Mouse (Mus musculus) right cerebral cortex, postnatal 36 days (tissue): ENCODE data around the gene Kcnma1.

Experiments
- DNase-seq, 2 experiments: peaks; one replicate each; pipeline ENCODE4 v3.0.0; 2022; ENCODE audit warnings: low spot score in 2 of 2, mixed read lengths in 1 of 2

Gene Kcnma1

GRCm38 (mm10) chr14:23689681-23690080 lies 324.6 kb downstream of the Kcnma1 start:
- DNase-seq, result no peak

GRCm38 (mm10) chr14:23688513-23688912 lies 325.8 kb downstream of the Kcnma1 start:
- DNase-seq, result no peak

DNA sequence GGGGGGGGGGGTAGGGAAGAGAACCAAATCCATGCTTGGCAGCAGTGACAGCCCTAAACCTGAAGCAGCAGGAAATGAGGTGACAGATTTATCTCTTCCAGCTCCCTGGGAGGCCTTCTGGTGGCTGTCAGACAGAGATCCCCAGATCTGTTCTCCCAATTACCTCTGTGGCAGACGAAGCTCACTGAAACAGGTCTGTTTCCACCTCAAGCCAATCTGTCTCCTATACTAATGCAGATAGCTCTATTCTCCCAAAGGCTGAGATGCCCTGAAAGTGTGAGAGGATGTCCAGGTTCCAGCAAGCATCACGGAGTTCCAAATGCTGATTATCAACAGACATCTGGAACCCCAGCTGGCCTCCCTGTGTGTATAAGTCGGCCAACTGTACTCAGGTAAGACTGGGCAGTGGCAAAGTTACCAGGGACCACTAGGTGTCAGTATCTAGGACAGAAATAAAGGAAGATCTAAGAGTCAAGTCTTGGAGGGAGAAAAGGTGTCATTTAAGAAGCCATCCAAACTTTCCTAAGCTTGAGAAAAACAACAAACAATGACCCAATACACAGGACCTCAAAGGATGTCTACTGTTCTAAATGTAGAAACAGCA lies 329.7 kb downstream of the Kcnma1 start:
- no peak for DNase-seq

GRCm38 (mm10) chr14:23682758-23683157 lies 331.5 kb downstream of the Kcnma1 start:
- no peak for DNase-seq

- DNase-seq, result no peak
These were observed 334.9 kb downstream of the Kcnma1 start for GRCm38 (mm10) chr14:23679378-23679777.

DNA sequence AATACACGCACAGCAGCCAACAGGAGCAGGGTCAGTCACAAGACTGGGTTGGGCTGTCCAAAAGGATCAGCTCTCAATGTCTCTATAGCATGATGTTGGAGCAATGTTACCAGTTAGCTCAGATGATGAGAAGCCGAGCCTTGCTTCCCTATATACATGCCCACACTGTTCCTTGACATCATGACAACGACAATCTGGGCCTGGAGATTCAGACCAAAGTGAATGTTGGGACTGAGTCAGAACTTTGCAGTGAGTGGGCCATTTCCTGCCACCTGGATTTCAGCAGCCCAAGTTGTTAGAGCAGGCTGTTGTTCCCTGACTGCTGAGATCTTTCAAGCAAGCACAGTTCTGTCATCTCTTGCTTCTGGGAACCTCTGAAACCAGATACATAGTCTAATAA lies 347.9 kb downstream of the Kcnma1 start:
- peak; percentile 48 to 59 for DNase-seq

DNA sequence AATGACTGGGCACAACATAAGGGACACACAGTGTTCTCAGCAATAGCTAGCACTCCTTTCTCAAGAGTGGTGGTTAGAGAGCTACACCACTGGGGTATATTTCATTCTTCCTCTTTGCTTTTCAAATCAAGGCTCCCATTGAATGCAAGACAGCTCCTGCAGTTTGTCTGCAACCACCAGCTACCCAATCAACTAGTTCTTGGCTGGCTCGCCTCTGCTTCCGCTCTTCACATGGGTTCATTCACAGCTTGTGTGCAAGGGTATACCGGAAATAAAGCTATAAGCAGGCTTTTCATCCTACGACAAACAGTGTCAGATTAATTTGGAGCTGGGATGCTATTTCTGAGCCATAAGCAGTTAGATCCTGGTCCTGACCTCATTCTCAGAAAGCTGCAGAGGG lies 362.6 kb downstream of the Kcnma1 start:
- DNase-seq, result no peak

- DNase-seq, result no peak
These were observed 364.2 kb downstream of the Kcnma1 start for GRCm38 (mm10) chr14:23650126-23650525.

DNA sequence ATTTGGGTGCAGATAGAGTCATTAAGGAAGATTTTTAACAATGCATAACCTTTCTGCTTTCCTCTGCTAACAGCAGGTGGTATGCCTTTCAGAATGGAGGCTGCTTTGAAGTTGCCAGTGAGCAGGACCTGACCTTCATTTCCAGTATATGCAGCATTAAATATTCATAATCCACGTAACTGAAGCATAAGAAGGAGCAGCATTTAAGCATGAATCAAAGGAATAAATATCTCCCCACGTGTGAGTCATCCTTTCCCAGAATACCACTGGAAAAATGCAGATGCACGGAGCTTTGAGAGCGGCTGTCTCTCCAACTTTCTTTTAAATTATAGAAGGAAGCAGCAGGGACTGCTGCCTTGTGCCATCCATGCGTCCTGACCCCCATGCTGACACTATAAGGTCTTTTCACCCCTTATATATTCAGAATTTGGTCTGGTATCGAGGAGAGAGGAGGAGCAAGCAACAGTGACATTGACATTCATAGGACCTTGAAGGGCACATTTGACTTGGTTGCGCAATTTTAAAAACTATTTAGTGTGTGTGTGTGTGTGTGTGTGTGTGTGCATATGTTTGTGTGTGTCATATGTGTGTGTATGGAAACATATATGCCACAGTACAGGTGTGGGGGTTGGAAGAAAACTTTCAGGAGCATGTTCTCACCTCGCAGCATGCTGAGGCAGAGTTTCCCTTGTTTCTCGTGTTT lies 368.8 kb downstream of the Kcnma1 start:
- DNase-seq, result peak in 1 of 2 experiments; percentile 29

DNA sequence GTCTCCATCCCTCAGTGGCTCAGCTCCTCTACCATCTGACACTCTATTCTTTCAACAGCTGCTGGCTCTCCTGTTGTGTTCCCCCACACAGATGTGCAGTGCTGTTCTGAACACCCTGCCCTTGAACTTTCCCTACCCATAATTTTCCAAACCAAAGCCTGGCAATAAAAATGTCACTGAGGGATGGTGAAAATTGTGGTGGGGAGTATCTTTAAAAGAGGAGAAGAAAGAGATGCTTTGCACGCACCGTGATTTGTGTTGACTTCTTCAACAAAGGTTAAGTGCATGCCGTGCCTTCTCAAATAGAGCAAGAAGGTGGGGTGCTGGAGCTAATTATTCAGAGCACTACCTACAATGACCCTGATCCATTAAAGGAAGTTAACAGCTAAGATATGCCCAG lies 371.1 kb downstream of the Kcnma1 start:
- DNase-seq, result no peak

- no peak for DNase-seq
These were observed 373.6 kb downstream of the Kcnma1 start for GRCm38 (mm10) chr14:23640665-23641064.

DNA sequence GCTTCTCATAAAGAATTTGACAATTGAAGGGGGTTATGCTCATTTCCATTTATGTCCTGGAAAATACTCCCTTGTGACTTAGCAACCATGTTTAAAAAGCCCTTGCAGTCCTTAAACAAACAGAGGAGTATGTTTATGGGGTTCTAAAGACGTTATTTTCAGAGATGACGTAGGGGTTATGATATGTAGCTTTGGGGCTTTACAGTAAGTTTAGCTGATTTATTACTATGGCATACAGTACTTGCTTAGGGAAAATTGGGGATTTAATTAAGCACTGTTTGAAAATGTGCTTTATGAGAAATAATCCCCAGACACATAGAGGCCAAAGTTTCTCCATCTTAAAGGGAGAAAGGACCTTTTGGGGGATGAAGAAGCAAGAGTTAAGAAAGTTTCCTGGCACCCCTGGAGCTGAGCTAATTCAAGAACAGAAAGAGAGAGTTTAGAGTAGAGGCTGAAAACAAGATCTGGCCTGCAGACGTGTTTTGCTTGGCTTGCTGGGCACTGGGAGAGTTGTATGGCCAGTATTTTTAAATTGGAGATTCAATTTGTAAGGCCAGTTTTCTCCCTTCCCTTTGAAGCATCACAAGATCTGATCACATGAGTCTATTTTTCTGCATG lies 376.1 kb downstream of the Kcnma1 start:
- DNase-seq, result no peak

GRCm38 (mm10) chr14:23635903-23636302 lies 378.4 kb downstream of the Kcnma1 start:
- no peak for DNase-seq

DNA sequence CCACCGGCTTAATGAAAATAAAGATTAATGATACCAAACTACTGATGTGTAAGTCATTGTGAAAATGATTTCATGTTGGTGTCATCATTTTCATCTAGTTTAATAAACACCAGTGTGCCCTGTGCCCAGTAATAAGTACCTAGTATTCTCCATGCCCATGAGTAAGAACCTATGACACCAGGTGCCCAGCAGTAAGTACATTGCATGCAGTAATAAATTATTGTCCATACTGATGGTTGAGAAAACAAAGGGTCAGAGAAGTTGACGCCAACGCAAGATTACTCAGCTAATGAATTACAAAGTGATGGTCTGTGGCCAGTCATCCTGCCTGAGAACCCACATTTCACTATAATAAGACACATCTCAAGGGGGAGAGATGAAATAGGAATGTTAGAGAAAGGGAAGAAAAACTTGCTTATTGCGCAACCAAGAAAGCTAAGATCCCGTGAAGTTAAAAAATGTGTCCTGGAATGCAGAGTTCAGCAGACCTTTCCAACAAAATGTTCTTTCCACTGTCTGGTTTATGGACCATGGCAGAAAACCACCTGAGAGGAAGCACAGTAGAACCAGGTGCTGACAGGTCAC lies 381.2 kb downstream of the Kcnma1 start:
- DNase-seq, result no peak

- DNase-seq, result no peak
These were observed 387.4 kb downstream of the Kcnma1 start for GRCm38 (mm10) chr14:23626925-23627324.

GRCm38 (mm10) chr14:23626114-23626513 lies 388.2 kb downstream of the Kcnma1 start:
- DNase-seq, result no peak

DNA sequence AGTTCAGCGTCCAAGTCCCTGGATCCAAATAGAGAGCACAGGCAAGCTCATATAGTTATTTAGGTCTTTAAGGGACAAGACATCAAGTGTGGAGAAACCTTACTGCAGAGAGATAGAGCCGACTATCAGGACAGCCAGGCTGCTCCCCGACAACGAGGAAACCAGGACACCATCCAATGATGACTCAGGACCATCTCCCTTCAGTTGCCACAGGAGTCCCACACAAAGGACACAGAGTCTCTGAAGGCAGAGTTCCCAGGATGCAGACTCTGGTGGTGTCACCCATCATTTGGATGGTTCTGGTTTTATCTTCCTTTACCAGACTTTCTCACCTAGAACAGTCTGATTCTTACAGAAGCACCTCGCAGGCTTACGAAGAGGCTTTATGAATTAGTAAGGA lies 388.9 kb downstream of the Kcnma1 start:
- peak in 1 of 2 experiments; percentile 55 for DNase-seq

DNA sequence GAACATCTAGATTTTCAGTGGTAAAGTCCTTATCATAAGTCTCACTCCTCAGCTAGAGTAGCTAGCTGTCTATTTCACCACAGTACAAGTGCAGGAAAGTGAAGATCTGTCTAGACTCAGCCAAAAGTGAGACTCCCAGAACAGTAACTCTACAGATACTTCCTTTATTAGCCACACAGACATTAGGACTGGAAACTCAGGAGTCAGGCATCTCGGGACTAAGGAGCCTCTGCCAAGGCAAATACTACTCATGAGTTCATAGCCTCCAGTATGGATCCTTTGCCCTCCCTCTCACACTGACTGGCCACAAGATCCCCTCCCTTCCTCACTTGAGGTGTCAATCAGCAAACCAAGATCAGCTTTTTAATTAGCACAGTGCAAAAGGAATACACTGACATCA lies 389.8 kb downstream of the Kcnma1 start:
- no peak for DNase-seq

GRCm38 (mm10) chr14:23620685-23621084 lies 393.6 kb downstream of the Kcnma1 start:
- no peak for DNase-seq

GRCm38 (mm10) chr14:23618973-23619372 lies 395.3 kb downstream of the Kcnma1 start:
- DNase-seq, result no peak

DNA sequence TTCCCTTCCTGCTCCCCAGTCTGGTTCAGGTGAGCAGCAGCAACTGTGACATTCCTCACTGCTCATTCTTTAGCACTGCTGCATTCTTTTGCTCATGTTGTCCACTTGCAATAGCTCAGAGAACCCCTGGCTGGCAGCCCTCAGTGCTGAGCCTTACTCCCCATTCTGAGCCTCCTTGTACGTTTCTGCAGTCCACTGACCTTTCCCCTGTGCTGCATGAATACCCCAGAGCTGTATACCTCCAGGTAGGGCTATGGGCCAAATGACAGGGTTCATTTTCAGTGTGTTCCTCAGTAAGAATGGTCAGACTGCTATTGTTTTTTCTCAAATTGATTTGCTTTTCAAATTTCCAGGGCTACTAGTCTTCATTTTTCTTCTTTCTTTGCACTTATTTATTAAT lies 396.2 kb downstream of the Kcnma1 start:
- DNase-seq, result no peak

DNA sequence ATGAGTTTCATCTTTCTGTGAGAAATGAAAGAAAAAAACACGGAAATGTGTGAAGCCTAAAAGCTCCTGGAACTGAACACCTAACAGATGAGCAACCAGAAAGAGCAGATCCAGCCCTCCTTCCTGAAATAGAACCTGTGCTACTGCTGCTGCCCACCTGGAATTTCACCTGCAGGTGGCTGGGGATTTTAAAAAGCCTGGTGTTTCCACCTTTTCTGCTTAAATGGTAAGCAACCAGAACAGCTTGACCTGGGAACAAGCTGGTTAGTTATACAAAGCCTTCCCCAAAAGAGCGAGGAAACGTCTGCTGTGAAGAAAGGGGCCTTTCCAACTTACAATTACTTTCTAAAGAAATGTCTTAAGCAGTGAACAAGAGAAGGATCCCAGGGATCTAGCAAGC lies 404.2 kb downstream of the Kcnma1 start:
- DNase-seq, result no peak

DNA sequence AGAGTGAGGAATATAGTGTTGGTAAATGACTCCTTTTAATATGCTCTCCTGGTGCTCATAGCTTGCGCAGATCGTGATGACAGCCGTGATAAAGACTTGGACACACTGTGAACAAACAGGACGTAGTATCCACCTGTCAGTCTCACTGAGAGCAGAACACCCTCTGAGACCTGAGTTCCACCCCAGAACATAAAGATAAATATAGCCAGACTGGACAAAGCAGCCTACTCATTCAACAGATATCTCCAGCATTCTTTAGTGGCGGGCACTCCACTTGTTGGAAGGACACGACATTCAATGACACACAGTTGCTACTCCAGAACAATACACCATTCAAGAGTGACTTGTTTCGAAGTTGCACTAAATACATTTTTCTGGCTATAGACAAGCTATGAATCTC lies 408.6 kb downstream of the Kcnma1 start:
- no peak for DNase-seq
